ENCODE assay signal across 26 mouse cellular contexts in the genomic region with DNA sequence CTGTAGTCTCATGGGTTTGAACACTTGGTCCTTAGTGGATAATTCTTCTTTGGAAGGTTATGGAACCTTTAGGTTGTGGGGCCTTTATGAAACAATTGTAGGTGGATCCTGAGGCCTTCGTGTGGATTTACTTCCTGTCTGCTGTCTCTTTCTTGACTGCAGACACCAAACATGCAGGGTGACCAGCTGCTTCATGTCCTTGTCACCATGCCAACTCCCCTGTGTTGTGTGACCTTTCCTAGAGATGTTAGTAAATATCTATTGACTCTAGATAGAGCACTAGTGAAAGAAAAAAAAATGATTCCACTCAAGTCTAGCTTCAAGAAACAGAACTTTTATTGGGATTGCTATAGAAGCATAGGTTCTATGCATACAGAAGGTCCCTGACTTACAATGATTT.
"Had no signal": no experiment of that assay in that cellular context is flagged by ENCODE, and none has a peak within 500 bp of the region (broad histone marks: within the 10 kb centered on the region; RNA-seq: fewer than 3 reads in every experiment).

No protein-coding gene starts in this region.

- H3K27me3 ChIP-seq: heart, embryonic 13.5 days; heart, embryonic 15.5 days; hindbrain, embryonic 12.5 days; intestine, embryonic 15.5 days; limb, embryonic 12.5 days had no signal

- H3K4me2 ChIP-seq: heart, embryonic 11.5 days; heart, embryonic 13.5 days; heart, embryonic 15.5 days; hindbrain, embryonic 12.5 days; hindbrain, embryonic 14.5 days; intestine, embryonic 15.5 days; limb, embryonic 12.5 days had no signal

- H3K4me1 ChIP-seq: hindbrain, embryonic 10.5 days; hindbrain, embryonic 12.5 days; intestine, embryonic 15.5 days; limb, embryonic 10.5 days; limb, embryonic 12.5 days had no signal

- H3K36me3 ChIP-seq: heart, embryonic 13.5 days; heart, embryonic 15.5 days; hindbrain, embryonic 10.5 days; hindbrain, embryonic 12.5 days; intestine, embryonic 15.5 days; limb, embryonic 10.5 days; limb, embryonic 12.5 days had no signal

- H3K27ac ChIP-seq: gastrocnemius, adult 2 months; heart, adult 2 months; heart, embryonic 13.5 days; heart, embryonic 15.5 days; hindbrain, embryonic 10.5 days; hindbrain, embryonic 12.5 days; hindbrain, embryonic 14.5 days; intestine, embryonic 15.5 days; layer of hippocampus, adult 2 months; left cerebral cortex, adult 2 months; limb, embryonic 10.5 days; limb, embryonic 12.5 days had no signal

- DNase-seq: gastrocnemius, adult 2 months; gastrocnemius, postnatal 10 days; gastrocnemius, postnatal 25 days; heart, adult 2 months; heart, postnatal 14 days; heart, postnatal 4 days; kidney, adult 18-20 months; kidney, adult 8-10 months; kidney, postnatal 10 days; kidney, postnatal 25 days; kidney, postnatal 4 days; liver had no signal

- H3K9ac ChIP-seq: heart, embryonic 13.5 days; heart, embryonic 15.5 days; hindbrain, embryonic 12.5 days; hindbrain, embryonic 14.5 days; intestine, embryonic 15.5 days; limb, embryonic 12.5 days had no signal

- ATAC-seq: hindbrain, embryonic 16.5 days; inflammation-experienced regulatory T-cells, adult 6 months; intestine, embryonic 15.5 days; intestine, postnatal 0 days had no signal

- H3K9me3 ChIP-seq: heart, embryonic 13.5 days; heart, embryonic 15.5 days; hindbrain, embryonic 10.5 days; hindbrain, embryonic 12.5 days; intestine, embryonic 15.5 days; limb, embryonic 10.5 days; limb, embryonic 12.5 days had no signal

- H3K4me3 ChIP-seq: gastrocnemius, adult 2 months; heart, adult 2 months; heart, embryonic 13.5 days; heart, embryonic 15.5 days; hindbrain, embryonic 10.5 days; hindbrain, embryonic 12.5 days; intestine, embryonic 15.5 days; layer of hippocampus, adult 2 months; left cerebral cortex, adult 2 months; limb, embryonic 10.5 days; limb, embryonic 12.5 days had no signal
